Mouse (Mus musculus) forebrain, embryonic 11.5 days (tissue): Measurements from ENCODE around the gene Dand5. TPM values are rescaled to one million over a fixed set of nuclear protein-coding genes. Genes with fewer than 3 reads are reported as not detected.

ENCODE experiments used
- ATAC-seq: fragments of 200-750 bp; cut with Nextera tagmentation; replicated peaks from 2 replicates; pipeline ENCODE4 v1.8.0; 2017; ENCODE audit warnings: moderate TSS enrichment; ENCODE audit not compliant: low FRiP score
- DNase-seq: peaks from one replicate; pipeline ENCODE4 v3.0.0-alpha.2; 2017; ENCODE audit warnings: low spot score
- H3K27ac ChIP-seq: fragments of 300-500 bp; sonication (generic); 2 replicates; pipeline ENCODE4 v1.5.1; 2014; ENCODE audit warnings: low read depth, low read length
- H3K27me3 ChIP-seq: fragments of 300-500 bp; sonication (generic); 2 replicates; pipeline ENCODE4 v1.6.1; 2014; ENCODE audit warnings: mild to moderate bottlenecking, low read length, mixed read lengths; ENCODE audit not compliant: control insufficient read depth, insufficient read depth
- H3K36me3 ChIP-seq: fragments of 300-500 bp; sonication (generic); 2 replicates; pipeline ENCODE4 v1.6.1; 2014; ENCODE audit warnings: mild to moderate bottlenecking, low read length, moderate library complexity, mixed read lengths; ENCODE audit not compliant: control insufficient read depth, insufficient read depth
- H3K4me1 ChIP-seq: fragments of 300-500 bp; sonication (generic); replicated peaks from 2 replicates; pipeline ENCODE4 v1.6.1; 2014; ENCODE audit warnings: low read length, mixed read lengths; ENCODE audit not compliant: control insufficient read depth, insufficient read depth
- H3K4me2 ChIP-seq: fragments of 300-500 bp; sonication (generic); 2 replicates; pipeline ENCODE4 v1.6.1; 2014; ENCODE audit warnings: low read depth, mild to moderate bottlenecking, low read length, moderate library complexity, mixed read lengths; ENCODE audit not compliant: severe bottlenecking
- H3K4me3 ChIP-seq: fragments of 300-500 bp; sonication (generic); 2 replicates; pipeline ENCODE4 v1.5.1; 2014; ENCODE audit warnings: low read depth, low read length
- H3K9ac ChIP-seq: fragments of 300-500 bp; sonication (generic); 2 replicates; pipeline ENCODE4 v1.6.1; 2014; ENCODE audit warnings: low read length
- H3K9me3 ChIP-seq: fragments of 300-500 bp; sonication (generic); 2 replicates; pipeline ENCODE4 v1.6.1; 2016; ENCODE audit warnings: low read length, mixed read lengths; ENCODE audit not compliant: control insufficient read depth
- WGBS: fragments of 180-500 bp; shearing (Covaris S2); extraction: QIAGEN DNeasy Blood & Tissue Kit; methylation state at CpG from one replicate; pipeline ENCODE4 v1.1.7; 2014; 5-methylcytosine and 5-hydroxymethylcytosine counted together
- polyA plus RNA-seq: library from polyadenylated mRNA; unstranded; fragments of >200 nt; fragmentation: Nextera tagmentation; extraction: Ambion mirVana; gene quantifications from 2 replicates; pipeline ENCODE4 v1.2.1, GENCODE M21; 2014

The Dand5 gene
- polyA plus RNA-seq, 1 experiment from 2014 or later = 5.5 TPM

DNA sequence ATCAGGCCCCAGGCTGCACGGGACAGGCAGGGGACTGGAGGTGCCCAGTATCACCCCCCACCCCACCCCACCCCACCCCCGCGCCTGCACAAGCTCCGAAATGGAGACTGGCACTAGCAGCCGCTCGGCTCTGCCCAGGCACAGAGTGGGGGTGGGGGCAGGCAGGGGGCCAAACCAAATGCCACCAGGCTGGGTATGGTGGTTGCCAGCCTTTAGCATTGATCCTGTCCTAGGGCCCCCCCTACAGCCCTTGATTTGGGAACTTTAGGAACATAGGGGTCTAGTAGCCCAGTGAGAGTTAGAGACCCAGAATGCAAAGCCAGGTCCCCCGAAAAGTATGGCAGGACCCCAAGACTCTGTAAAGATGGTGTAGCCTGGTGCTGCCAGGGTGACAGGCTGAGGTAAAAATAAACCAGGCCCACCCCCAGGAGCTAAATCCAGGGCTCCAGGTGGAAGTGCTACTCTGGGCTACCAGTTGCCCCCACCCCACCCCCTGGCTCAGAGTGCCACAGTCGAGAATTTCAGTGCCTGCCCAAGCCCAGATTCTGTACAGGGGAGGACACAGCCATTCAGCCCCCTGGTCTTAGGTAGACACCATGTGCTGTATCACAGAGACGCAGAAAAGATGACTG is 32.7 kb downstream of the Dand5 start:
- Histone ChIP-seq H3K4me3 (no peak overlapping the region), H3K36me3 (no peaks in the 10 kb centered on the region), H3K4me2 (no peak overlapping the region), H3K4me1 (peaks cover 5% of the 10 kb centered on the region; the same call in 1 of the 2 replicates), H3K9me3 (no peaks in the 10 kb centered on the region), H3K9ac (no peak overlapping the region), H3K27ac (no peak overlapping the region), H3K27me3 (peaks cover 74% of the 10 kb centered on the region)
- DNase-seq (no peak), ATAC-seq (no peak)
- WGBS = 73% methylated on average over 9 of the region's 9 CpGs

DNA sequence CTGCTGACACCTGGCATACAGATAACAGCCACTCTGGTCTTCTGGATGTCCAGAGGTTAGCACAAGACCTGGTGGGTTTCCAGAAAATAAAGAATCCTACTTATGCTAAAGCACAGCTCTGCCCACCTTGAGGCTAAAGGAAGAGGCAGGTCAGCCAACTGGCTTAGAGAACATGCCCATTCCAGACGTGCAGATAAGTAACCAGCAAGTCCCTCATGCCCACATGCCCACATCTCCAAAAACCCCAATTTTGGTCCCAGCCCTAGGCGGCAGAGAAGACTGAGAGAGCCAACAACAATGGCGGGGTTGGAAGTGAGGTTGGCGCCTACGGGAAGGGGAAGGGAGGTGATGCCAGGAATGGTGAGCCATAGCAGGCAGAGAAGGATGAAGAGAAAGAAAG is 33.3 kb downstream of the Dand5 start:
- H3K9ac ChIP-seq = no peak overlapping the region

DNA sequence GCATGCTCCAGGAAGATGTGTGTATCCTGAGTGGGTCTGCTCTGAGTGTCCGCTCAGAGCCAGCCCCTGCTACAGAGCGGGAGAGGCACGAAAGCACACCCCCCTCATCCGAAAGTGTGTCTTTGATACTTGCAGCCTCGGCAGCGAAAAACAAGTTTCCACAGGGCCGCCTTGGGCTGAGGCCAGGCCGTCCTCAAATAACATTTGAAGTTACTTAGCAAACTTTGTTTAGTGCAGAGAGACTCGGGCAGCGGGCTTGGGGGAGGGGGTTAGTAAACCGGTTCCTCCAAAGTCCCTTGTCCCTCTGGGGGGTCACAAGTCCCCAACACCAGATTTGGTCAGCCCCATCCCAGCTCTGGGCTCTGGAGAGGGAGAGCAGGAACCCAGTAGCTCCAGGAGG is 33.7 kb downstream of the Dand5 start:
- no peak overlapping the region for H3K4me2 ChIP-seq
- DNase-seq = no peak
- H3K27ac ChIP-seq = no peak overlapping the region
- no peak overlapping the region for H3K9ac ChIP-seq
- no peaks in the 10 kb centered on the region for H3K36me3 ChIP-seq
- peaks cover 2% of the 10 kb centered on the region; the same call in 1 of the 2 replicates for H3K4me1 ChIP-seq
- no peak overlapping the region for H3K4me3 ChIP-seq
- 6% methylated on average over 11 of the region's 11 CpGs for WGBS
- ATAC-seq = no peak
- peaks cover 84% of the 10 kb centered on the region for H3K27me3 ChIP-seq
- no peaks in the 10 kb centered on the region for H3K9me3 ChIP-seq

More for the DNA sequence above, 33.3 kb downstream of the Dand5 start:
- peaks cover 80% of the 10 kb centered on the region for H3K27me3 ChIP-seq
- WGBS = 56% methylated on average over 5 of the region's 5 CpGs
- DNase-seq (no peak), ATAC-seq (no peak)
- H3K9me3 ChIP-seq = no peaks in the 10 kb centered on the region
- H3K4me2 ChIP-seq = no peak overlapping the region
- H3K36me3 ChIP-seq = no peaks in the 10 kb centered on the region
- H3K27ac ChIP-seq = no peak overlapping the region
- H3K4me1 ChIP-seq = peaks cover 2% of the 10 kb centered on the region; the same call in 1 of the 2 replicates
- H3K4me3 ChIP-seq = no peak overlapping the region

DNA sequence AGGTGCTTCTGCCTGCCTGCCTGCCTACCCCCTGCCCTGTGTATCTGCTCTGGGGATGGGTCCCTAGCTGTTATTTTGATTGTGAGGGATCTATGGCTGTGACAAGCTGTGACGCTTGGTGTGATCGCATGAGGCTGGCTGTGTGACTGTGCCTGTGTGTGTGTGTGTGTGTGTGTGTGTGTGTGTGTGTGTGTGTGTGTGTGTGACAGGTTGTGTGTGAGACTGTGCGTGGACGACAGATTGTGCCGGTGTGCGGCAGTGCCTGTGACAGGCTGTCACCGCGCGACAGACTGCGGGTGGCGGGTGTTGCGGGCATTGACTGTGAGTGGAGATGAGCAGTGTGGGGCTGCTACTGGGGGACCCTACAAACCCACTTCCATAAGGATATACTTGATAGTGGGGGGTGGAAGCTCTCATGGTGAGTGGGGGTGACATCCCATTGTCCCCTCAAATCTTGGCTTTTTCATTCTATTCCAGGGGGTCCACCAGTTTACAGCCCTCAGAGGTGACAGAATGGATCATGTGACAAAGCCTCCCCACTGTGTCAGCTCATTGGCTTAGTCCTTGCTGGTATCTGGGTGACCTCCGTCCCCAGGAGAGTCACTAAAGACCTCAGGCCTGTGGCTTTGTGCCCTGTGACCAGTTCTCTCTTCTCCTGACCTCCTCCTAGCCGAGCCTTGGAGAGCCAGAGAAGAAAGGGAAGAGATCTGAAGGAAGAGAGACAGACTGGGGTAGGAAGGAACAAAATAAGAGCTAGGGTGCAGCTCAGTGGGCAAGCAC is 34.9 kb downstream of the Dand5 start:
- DNase-seq (no peak), ATAC-seq (no peak)
- peaks cover 91% of the 10 kb centered on the region for H3K27me3 ChIP-seq
- WGBS = 4% methylated on average over 14 of the region's 14 CpGs
- H3K27ac ChIP-seq = no peak overlapping the region
- no peak overlapping the region for H3K9ac ChIP-seq
- no peak overlapping the region for H3K4me3 ChIP-seq
- no peak overlapping the region for H3K4me2 ChIP-seq
- peaks cover 3% of the 10 kb centered on the region; the same call in 1 of the 2 replicates for H3K4me1 ChIP-seq
- H3K36me3 ChIP-seq = no peaks in the 10 kb centered on the region
- H3K9me3 ChIP-seq = no peaks in the 10 kb centered on the region

DNA sequence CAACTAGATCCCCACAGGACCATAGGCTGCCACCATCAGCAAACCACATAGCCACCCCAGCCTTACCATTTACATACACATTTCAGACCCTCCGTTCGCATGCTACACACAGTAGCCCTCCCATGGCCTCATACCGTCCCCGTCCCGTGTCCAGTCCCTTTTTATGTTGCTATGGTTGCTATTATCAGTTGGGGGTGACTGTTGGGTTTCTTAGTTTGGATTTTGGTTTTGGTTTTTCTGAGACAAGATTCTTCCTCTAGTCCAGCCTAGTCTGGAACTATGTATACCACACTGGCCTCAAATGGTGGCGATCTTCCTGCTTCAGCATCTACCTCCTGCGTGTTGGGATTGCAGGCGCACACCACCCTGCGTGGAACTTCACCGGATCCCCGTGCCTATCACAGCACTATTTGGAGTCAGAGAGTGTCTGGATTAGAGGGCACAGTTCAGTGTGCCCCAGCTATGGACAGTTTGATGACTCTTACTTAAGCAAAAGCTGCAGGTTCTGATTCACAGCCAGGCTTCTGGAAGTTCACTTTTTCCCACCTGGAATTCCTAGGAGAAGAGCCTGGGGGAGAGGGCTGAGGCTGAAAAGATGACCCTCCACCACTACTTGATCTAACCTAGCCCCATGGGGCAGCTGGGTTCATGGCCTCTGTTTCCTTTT is 35.7 kb downstream of the Dand5 start:
- Histone ChIP-seq H3K27me3 (peaks cover 92% of the 10 kb centered on the region), H3K4me3 (no peak overlapping the region), H3K4me2 (no peak overlapping the region), H3K36me3 (no peaks in the 10 kb centered on the region), H3K4me1 (peaks cover 4% of the 10 kb centered on the region; the same call in 1 of the 2 replicates), H3K9me3 (no peaks in the 10 kb centered on the region), H3K9ac (no peak overlapping the region), H3K27ac (no peak overlapping the region)
- 3% methylated on average over 11 of the region's 11 CpGs for WGBS
- DNase-seq (no peak), ATAC-seq (no peak)

DNA sequence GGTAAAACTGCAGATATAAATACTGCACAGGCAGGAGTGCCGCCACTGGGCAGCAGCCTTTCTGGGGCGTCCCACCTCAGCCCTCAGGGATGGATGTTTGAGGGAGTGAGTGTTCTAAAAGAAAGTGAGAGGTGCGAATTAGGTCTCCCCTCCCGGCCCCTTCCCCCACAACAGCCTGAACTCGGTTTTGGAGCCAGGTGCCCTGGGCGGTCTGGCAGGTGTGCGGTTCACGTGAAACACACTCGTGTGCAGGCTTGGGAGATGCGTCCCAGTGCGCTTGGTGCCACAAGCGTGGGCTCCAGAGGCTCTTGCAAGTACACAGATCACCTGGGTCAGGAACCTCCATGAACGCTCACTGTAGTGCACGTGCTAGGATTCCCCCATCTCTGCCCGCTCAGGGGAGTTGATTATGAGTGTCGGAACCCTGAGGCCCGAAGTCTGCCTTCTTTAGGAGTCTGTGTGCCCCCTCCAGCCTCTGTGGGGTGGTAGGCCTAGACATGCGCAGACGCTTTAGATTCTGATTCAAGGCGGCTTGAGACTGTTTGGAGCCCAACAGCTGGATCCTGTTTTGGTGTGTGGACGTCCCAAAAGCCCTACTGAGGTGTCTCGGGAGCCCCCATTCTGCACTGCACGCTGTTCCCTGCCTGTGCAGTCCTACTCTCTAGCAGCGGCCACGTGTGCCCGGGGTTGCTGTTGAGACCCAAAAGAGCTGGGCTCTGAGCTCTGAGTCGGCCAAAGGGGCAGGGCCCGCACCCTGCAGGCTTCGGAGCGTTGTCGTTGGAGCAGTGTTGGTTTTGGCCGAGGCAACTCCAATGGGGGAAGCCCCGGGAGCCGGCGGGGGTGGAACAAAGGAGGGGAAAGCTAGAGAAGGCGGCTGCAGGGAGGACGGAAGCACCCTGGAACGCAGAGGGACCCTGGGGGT is 36.6 kb downstream of the Dand5 start:
- Histone ChIP-seq H3K4me1 (peaks cover 6% of the 10 kb centered on the region; the same call in 1 of the 2 replicates), H3K9me3 (no peaks in the 10 kb centered on the region), H3K27ac (no peak overlapping the region), H3K27me3 (peaks cover 99% of the 10 kb centered on the region), H3K4me3 (no peak overlapping the region), H3K9ac (no peak overlapping the region), H3K36me3 (no peaks in the 10 kb centered on the region), H3K4me2 (no peak overlapping the region)
- 2% methylated on average over 38 of the region's 38 CpGs for WGBS
- ATAC-seq (no peak), DNase-seq (no peak)

DNA sequence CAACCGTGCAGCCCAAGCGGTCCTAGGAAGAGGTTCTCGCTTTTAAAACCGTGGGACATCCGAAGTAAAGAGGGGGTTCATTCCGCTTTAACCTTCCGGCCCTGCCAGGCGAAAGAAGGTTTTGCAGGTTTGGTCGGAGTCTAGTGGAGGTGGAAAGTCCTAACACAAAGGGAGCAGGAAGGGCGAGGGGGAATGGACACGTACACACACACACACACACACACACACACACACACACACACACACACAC is 37.2 kb downstream of the Dand5 start:
- Histone ChIP-seq H3K27ac (no peak overlapping the region), H3K4me3 (no peak overlapping the region), H3K36me3 (no peaks in the 10 kb centered on the region), H3K9ac (no peak overlapping the region), H3K27me3 (peaks cover 95% of the 10 kb centered on the region), H3K4me1 (peaks cover 6% of the 10 kb centered on the region; the same call in 1 of the 2 replicates), H3K4me2 (no peak overlapping the region), H3K9me3 (no peaks in the 10 kb centered on the region)
- no peak for DNase-seq
- ATAC-seq = no peak
- 3% methylated on average over 11 of the region's 11 CpGs for WGBS
